Mouse (Mus musculus) lung, postnatal 10 days (tissue): ENCODE results near the gene Vmn2r114.
"Not testable (repeated sequence)": the region's sequence is repeated elsewhere in the genome, so short reads cannot be mapped to it uniquely, and the experiment has no call there.

ENCODE experiments used
- DNase-seq: peaks from one replicate; pipeline ENCODE4 v3.0.0; 2021

Gene Vmn2r114

DNA sequence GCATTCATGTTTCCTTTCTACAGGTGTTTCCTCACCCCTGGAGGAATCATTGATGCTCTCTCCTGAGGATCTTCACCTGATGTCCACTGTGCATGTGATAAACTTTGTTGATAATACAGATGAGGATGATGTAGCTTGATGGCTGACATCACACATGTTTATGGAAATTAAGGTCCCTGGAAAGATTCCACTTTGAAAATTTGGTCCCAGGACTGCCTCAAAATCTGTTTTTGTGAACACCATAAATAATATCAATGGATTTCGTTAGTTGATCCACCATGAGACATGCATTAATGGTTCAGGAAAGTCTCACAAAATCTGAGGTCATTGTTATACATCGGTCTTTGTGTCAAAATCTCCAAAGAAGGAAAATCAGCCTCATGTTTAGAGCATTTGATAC is at the start of gene Vmn2r114:
Gene Vmn2r114, minus strand, starts transcription at position 101 of the 400 bp plus-strand sequence.
- not testable (repeated sequence) for DNase-seq

DNA sequence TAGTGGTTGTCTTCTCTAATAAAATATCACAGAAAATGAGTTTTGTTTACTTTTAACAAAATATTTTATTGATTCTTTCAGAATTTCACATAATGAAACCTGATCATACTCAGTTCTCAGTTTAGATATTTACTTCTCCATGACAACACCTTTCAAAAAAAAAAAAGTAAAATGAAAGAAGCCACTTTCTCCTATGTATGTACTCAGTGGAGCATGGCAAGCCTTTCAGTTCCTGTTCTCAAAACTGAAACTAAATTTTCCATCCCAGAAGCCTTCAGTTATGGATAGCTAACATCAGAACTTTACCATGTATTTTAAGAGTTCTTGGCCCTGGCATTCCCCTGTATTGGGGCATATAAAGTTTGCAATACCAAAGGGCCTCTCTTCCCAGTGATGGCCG is 39.3 kb upstream of the Vmn2r114 start:
- no peak for DNase-seq

DNA sequence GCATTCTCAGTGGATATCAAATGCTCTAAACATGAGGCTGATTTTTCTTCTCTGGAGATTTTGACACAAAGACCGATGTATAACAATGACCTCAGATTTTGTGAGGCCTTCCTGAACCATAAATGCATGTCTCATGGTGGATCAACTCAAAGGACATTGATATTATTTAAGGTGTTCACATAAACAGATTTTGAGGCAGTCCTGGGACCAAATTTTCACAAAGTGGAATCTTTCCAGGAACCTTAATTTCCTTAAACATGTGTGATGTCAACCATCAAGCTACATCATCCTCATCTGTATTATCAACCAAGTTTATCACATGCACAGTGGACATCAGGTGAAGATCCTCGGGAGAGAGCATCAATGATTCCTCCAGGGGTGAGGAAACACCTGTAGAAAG is 31.1 kb upstream of the Vmn2r114 start, which contains the start of gene Vmn2r115:
Gene Vmn2r115, plus strand, starts transcription at position 301 of the 400 bp plus-strand sequence.
- not testable (repeated sequence) for DNase-seq

DNA sequence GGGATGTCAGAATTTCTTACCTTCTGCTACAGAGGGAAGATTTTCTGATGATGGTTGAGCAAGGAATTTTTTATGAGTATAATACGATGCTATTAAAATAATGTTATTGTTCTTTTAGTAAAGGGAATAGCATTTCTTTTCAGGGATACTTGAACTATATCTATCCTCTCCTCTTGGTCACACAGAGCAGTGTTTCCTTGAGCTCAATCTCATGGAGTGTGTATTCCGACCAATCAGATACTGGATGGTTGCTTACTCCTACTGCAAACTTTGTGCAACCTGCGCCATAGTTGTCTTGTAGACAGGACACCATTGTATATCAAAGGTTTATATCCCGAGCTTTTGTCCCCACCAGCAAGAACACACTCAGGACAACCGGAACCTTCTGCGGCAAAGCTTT is 18.3 kb upstream of the Vmn2r114 start:
- no peak for DNase-seq
